Mouse (Mus musculus) CH12.LX (cell line): ENCODE results near the gene Gins3. TPM values are rescaled to one million over a fixed set of nuclear protein-coding genes. Genes with fewer than 3 reads are reported as not detected.

Experiments
- DNase-seq: peaks from one replicate; pipeline ENCODE4 v3.0.0-alpha.2; 2013; ENCODE audit errors: extremely low read depth
- H3K27ac ChIP-seq: 2 replicates; pipeline ENCODE4 v1.5.1; 2012; ENCODE audit warnings: low read depth, mild to moderate bottlenecking, control low read depth, moderate library complexity; ENCODE audit not compliant: insufficient read depth
- H3K27me3 ChIP-seq: replicated peaks from 2 replicates; pipeline ENCODE3; 2012; ENCODE audit warnings: inconsistent platforms
- H3K36me3 ChIP-seq, 2 experiments: replicated peaks in 1 of 2; 2 replicates each; pipeline versions ENCODE3 to v1.6.1; 2012; ENCODE audit warnings: inconsistent platforms in 1 of 2, low read length in 1 of 2, mild to moderate bottlenecking in 1 of 2, mixed read lengths in 1 of 2, moderate library complexity in 1 of 2; ENCODE audit not compliant: control insufficient read depth in 1 of 2, insufficient read depth in 1 of 2
- H3K4me1 ChIP-seq, 2 experiments: 2 replicates each; pipeline ENCODE4 v1.6.1; 2012; ENCODE audit warnings: inconsistent platforms in 1 of 2, moderate library complexity in 1 of 2; ENCODE audit not compliant: insufficient read depth in 2 of 2, control insufficient read depth in 1 of 2
- H3K4me2 ChIP-seq: 2 replicates; pipeline ENCODE4 v1.6.1; 2012; ENCODE audit warnings: low read depth, mild to moderate bottlenecking, control low read depth; ENCODE audit not compliant: poor library complexity, insufficient read depth, severe bottlenecking
- H3K4me3 ChIP-seq, 3 experiments: fragments of 150-350 bp in 1 of 3; sonication (generic) in 1 of 3; replicated peaks in 1 of 3; 2 replicates each; pipeline versions ENCODE3 to v1.5.1; 2011 to 2012; ENCODE audit warnings: low read depth in 2 of 3, low read length in 2 of 3, mild to moderate bottlenecking in 2 of 3, moderate library complexity in 2 of 3, control low read depth in 1 of 3, improper control_type of control experiment in 1 of 3, inconsistent platforms in 1 of 3, mixed read lengths in 1 of 3; ENCODE audit not compliant: poor library complexity in 1 of 3
- H3K79me2 ChIP-seq: replicated peaks from 2 replicates; pipeline ENCODE4 v1.6.1; 2012; ENCODE audit warnings: mild to moderate bottlenecking, moderate library complexity; ENCODE audit not compliant: control insufficient read depth, poor library complexity, insufficient read depth, severe bottlenecking; ENCODE audit errors: extremely low read depth
- H3K9ac ChIP-seq: 2 replicates; pipeline ENCODE4 v1.6.1; 2012; ENCODE audit warnings: low read depth, mild to moderate bottlenecking, control low read depth, moderate library complexity; ENCODE audit not compliant: insufficient read depth
- H3K9me3 ChIP-seq: replicated peaks from 2 replicates; pipeline ENCODE3; 2012; ENCODE audit warnings: low read length, inconsistent platforms, mixed read lengths
- CHD1 ChIP-seq: IDR thresholded peaks from 2 replicates; pipeline ENCODE4 v1.6.1; 2012; ENCODE audit warnings: low read depth, low read length, improper control_type of control experiment, inconsistent platforms
- E2F4 ChIP-seq: IDR thresholded peaks from 2 replicates; pipeline ENCODE4 v1.6.1; 2011; ENCODE audit warnings: low read depth, low read length, improper control_type of control experiment; ENCODE audit not compliant: insufficient replicate concordance
- EP300 ChIP-seq: IDR thresholded peaks from 2 replicates; pipeline ENCODE4 v1.6.1; 2011; ENCODE audit warnings: low read length, improper control_type of control experiment
- JUN ChIP-seq: IDR thresholded peaks from 2 replicates; pipeline ENCODE4 v1.6.1; 2011; ENCODE audit warnings: low read depth, mild to moderate bottlenecking, low read length, improper control_type of control experiment, moderate library complexity; ENCODE audit not compliant: insufficient read depth
- KAT2A ChIP-seq: IDR thresholded peaks from 2 replicates; pipeline ENCODE4 v1.6.1; 2012; ENCODE audit warnings: low read length, improper control_type of control experiment, inconsistent platforms; ENCODE audit not compliant: insufficient replicate concordance
- MAFK ChIP-seq: IDR thresholded peaks from 2 replicates; pipeline ENCODE4 v1.6.1; 2011; ENCODE audit warnings: low read length, improper control_type of control experiment; ENCODE audit not compliant: insufficient replicate concordance
- MXI1 ChIP-seq: IDR thresholded peaks from 2 replicates; pipeline ENCODE4 v1.6.1; 2011; ENCODE audit warnings: mild to moderate bottlenecking, low read depth, low read length, improper control_type of control experiment
- NRF1 ChIP-seq: IDR thresholded peaks from 2 replicates; pipeline ENCODE4 v1.6.1; 2014; ENCODE audit warnings: low read depth, mild to moderate bottlenecking, inconsistent platforms, low read length, improper control_type of control experiment, moderate library complexity
- PAX5 ChIP-seq: IDR thresholded peaks from 2 replicates; pipeline ENCODE4 v1.6.1; 2012; ENCODE audit warnings: low read length, inconsistent platforms, mixed read lengths
- POLR2A ChIP-seq: IDR thresholded peaks from 2 replicates; pipeline ENCODE4 v1.6.1; 2011; ENCODE audit warnings: low read depth, mild to moderate bottlenecking, improper control_type of control experiment, low read length
- SMC3 ChIP-seq: IDR thresholded peaks from 2 replicates; pipeline ENCODE4 v1.6.1; 2011; ENCODE audit warnings: low read depth, low read length, improper control_type of control experiment
- TBP ChIP-seq: conservative IDR thresholded peaks from 2 replicates; pipeline ENCODE4 v1.6.1; 2011; ENCODE audit warnings: low read depth, low read length, improper control_type of control experiment
- TCF12 ChIP-seq: IDR thresholded peaks from 2 replicates; pipeline ENCODE4 v1.6.1; 2014; ENCODE audit warnings: low read depth, mild to moderate bottlenecking, inconsistent platforms, low read length, improper control_type of control experiment
- dilution Hi-C: fragments of 300-500 bp; cut with MboI; formaldehyde crosslinking; loops from 2 replicates; pipeline ENCODE4 v1.14.3; 2020; ENCODE audit warnings: low sequenced_read_pairs; ENCODE audit not compliant: extremely low pct_unique_long_range_greater_than_20kb, extremely low pct_ligation_motif_present
- in situ Hi-C: fragments of 300-500 bp; cut with MboI; formaldehyde crosslinking; loops from 3 replicates; pipeline ENCODE4 v1.14.3; 2019; ENCODE audit warnings: low sequenced_read_pairs, low pct_ligation_motif_present, low pct_unique_long_range_greater_than_20kb, mixed read lengths
- polyA plus RNA-seq: library from polyadenylated mRNA; unstranded; fragments of >175 nt; gene quantifications from 2 replicates; pipeline ENCODE4 v1.2.1, GENCODE M21; 2012; ENCODE audit warnings: low read depth; ENCODE audit not compliant: insufficient read length
- total RNA-seq, 2 experiments: library from RNA; depleted of rRNA; stranded (reverse); fragments of 300-350 nt in 1 of 2; fragments of >200 nt in 1 of 2; gene quantifications; 2 replicates each; pipeline ENCODE4 v1.2.3; 2012 to 2014

Gene Gins3
- total and polyA plus RNA-seq, 3 experiments = 10.4 to 18.0 (median 14.2) TPM

- H3K4me2 ChIP-seq = peak overlapping the region; percentile 92
- dilution Hi-C loops (no loop called here), in situ Hi-C loops (no loop called here)
- no peaks in the 10 kb centered on the region for H3K79me2 ChIP-seq
- H3K9me3 ChIP-seq = no peaks in the 10 kb centered on the region
- H3K4me3 ChIP-seq = peak overlapping the region in 2 of 3 experiments; percentile 25 to 70
- DNase-seq = no peak
- peak overlapping the region; percentile 41; the same call in 1 of the 2 replicates for H3K9ac ChIP-seq
- H3K36me3 ChIP-seq = no peaks in the 10 kb centered on the region
- TF ChIP-seq KAT2A = no peak
- no peak for TF ChIP-seq TBP
- no peak for TF ChIP-seq E2F4
- no peak for TF ChIP-seq POLR2A
- TF ChIP-seq SMC3 = no peak
- H3K27ac ChIP-seq = no peak overlapping the region
- peaks cover 46% of the 10 kb centered on the region for H3K27me3 ChIP-seq
- H3K4me1 ChIP-seq = peaks cover 8 to 21% of the 10 kb centered on the region in 2 experiments
Observed at GRCm38 (mm10) chr8:95678024-95678611, 44.9 kb downstream of the Gins3 start.

GRCm38 (mm10) chr8:95688073-95688672 is 54.9 kb downstream of the Gins3 start:
- in situ Hi-C loops = no loop called here
- TF ChIP-seq PAX5 (no peak), E2F4 (no peak), TCF12 (no peak), EP300 (no peak), CHD1 (no peak), MAFK (no peak), MXI1 (no peak), NRF1 (no peak), JUN (no peak)

More at GRCm38 (mm10) chr8:95688073-95688672, 54.9 kb downstream of the Gins3 start:
- Histone ChIP-seq H3K9ac (no peak overlapping the region), H3K4me1 (no peaks in the 10 kb centered on the region), H3K27ac (no peak overlapping the region), H3K27me3 (peaks cover 19% of the 10 kb centered on the region), H3K4me2 (no peak overlapping the region), H3K4me3 (no peak overlapping the region), H3K36me3 (no peaks in the 10 kb centered on the region), H3K9me3 (no peaks in the 10 kb centered on the region), H3K79me2 (no peaks in the 10 kb centered on the region)
- dilution Hi-C loops = no loop called here
- no peak for DNase-seq
